Mouse (Mus musculus): ENCODE measurements at regions not wholly inside any gene's neighbourhood (a gene's known extent, or its start where the extent isn't known, plus 50 kb on each side); places are given as distances from the start of the nearest gene placed in this dataset.
A peak's percentile ranks its signal among the peaks of the same experiment; 100 is the strongest.

DNA sequence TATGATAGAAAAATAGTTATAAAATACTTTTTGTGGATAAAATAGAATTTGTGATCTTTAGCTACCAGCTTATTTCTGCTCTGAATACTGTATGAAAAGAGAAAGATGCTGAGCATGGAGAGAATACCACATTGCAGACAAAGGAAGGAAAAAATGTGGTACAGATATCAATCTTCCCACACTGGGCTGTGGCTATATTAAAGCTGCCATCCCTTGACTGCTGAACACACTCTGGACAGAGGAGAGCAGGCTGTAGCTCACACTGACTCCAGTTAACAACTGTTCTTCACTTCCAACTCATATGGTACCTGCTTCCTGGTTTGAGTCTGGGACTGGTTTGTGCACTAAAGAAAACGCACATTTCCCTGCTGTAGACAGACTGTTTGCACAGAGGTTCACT, 76.7 kb upstream of the Try4 start:
- Histone ChIP-seq H3K9me3 (replicated peaks; ENCODE audit: control insufficient read depth, low read length) (no peaks in the 10 kb centered on the region), H3K4me2 (ENCODE audit: low read depth, low read length) (no peak overlapping the region), H3K27me3 (ENCODE audit: control insufficient read depth, insufficient read depth, low read length) (no peaks in the 10 kb centered on the region), H3K27ac (ENCODE audit: low read length) (no peak overlapping the region), H3K36me3 (ENCODE audit: control insufficient read depth, insufficient read depth, low read length) (no peaks in the 10 kb centered on the region), H3K4me3 (replicated peaks; ENCODE audit: low read length) (no peak overlapping the region), H3K4me1 (ENCODE audit: control insufficient read depth, insufficient read depth, low read length) (no peaks in the 10 kb centered on the region), H3K9ac (ENCODE audit: low read length) (no peak overlapping the region)
- no peak for ATAC-seq (ENCODE audit: insufficient read depth, low FRiP score)
- WGBS = 55% methylated on average over 1 of the region's 1 CpGs

DNA sequence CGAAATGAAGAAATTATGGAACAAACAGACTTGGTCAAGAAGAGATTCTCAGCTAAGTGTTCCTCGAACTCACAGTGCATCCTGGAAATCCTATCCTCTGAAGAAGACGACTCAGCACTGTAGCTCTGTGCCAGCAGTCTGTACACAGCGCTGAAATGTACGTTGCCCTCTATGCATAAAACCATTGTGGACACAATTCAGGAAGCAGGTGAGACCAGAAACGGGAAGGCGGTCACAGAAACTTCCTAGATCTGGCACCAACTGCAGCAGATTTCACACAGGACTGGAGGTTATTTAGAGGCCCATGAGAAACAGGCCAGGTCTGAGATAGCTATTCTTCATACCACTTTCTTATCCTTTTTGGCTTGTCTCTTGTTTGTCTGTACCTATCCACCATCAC, 83.7 kb upstream of the Try4 start:
- Histone ChIP-seq H3K4me3 (replicated peaks; ENCODE audit: low read length) (no peak overlapping the region), H3K9me3 (replicated peaks; ENCODE audit: control insufficient read depth, low read length) (no peaks in the 10 kb centered on the region), H3K27ac (ENCODE audit: low read length) (no peak overlapping the region), H3K4me2 (ENCODE audit: low read depth, low read length) (no peak overlapping the region), H3K9ac (ENCODE audit: low read length) (no peak overlapping the region), H3K36me3 (ENCODE audit: control insufficient read depth, insufficient read depth, low read length) (no peaks in the 10 kb centered on the region), H3K27me3 (ENCODE audit: control insufficient read depth, insufficient read depth, low read length) (no peaks in the 10 kb centered on the region), H3K4me1 (ENCODE audit: control insufficient read depth, insufficient read depth, low read length) (no peaks in the 10 kb centered on the region)
- WGBS = 71% methylated on average over 7 of the region's 7 CpGs
- ATAC-seq (ENCODE audit: insufficient read depth, low FRiP score) = no peak

DNA sequence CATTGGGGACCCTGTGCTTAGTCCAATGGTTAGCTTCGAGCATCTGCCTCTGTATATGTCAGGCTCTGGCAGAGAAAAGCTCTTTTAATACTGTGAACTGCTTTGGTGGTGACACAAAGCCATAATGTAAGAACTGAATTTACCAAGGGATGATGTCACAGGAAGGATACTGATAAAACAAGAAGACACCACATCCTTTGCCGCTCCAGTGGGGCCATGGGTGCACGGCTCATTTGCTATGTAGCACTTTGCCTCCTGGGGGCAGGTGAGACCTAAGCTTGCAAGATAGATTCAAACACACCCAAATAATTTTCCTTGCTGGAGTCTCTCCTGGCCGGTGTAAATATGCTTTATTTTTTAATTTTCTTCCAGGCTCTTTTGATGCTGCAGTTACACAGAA, 86.2 kb upstream of the Try4 start:
- Histone ChIP-seq H3K4me2 (ENCODE audit: low read depth, low read length) (no peak overlapping the region), H3K4me1 (ENCODE audit: control insufficient read depth, insufficient read depth, low read length) (no peaks in the 10 kb centered on the region), H3K27ac (ENCODE audit: low read length) (no peak overlapping the region), H3K9ac (ENCODE audit: low read length) (no peak overlapping the region), H3K4me3 (replicated peaks; ENCODE audit: low read length) (no peak overlapping the region), H3K36me3 (ENCODE audit: control insufficient read depth, insufficient read depth, low read length) (no peaks in the 10 kb centered on the region), H3K27me3 (ENCODE audit: control insufficient read depth, insufficient read depth, low read length) (no peaks in the 10 kb centered on the region), H3K9me3 (replicated peaks; ENCODE audit: control insufficient read depth, low read length) (no peaks in the 10 kb centered on the region)
- WGBS = 84% methylated on average over 4 of the region's 4 CpGs
- ATAC-seq (ENCODE audit: insufficient read depth, low FRiP score) = no peak

- 60% methylated on average over 4 of the region's 4 CpGs for WGBS
- Histone ChIP-seq H3K9me3 (replicated peaks; ENCODE audit: control insufficient read depth, low read length) (no peaks in the 10 kb centered on the region; the same call in 1 of the 2 replicates), H3K9ac (ENCODE audit: low read length) (no peak overlapping the region), H3K4me3 (replicated peaks; ENCODE audit: low read length) (no peak overlapping the region), H3K36me3 (ENCODE audit: control insufficient read depth, insufficient read depth, low read length) (no peaks in the 10 kb centered on the region), H3K4me2 (ENCODE audit: low read depth, low read length) (no peak overlapping the region), H3K4me1 (ENCODE audit: control insufficient read depth, insufficient read depth, low read length) (no peaks in the 10 kb centered on the region), H3K27ac (ENCODE audit: low read length) (no peak overlapping the region), H3K27me3 (ENCODE audit: control insufficient read depth, insufficient read depth, low read length) (no peaks in the 10 kb centered on the region)
- no peak for ATAC-seq (ENCODE audit: insufficient read depth, low FRiP score)
Observed at GRCm38 (mm10) chr6:41205864-41206263, 96.2 kb upstream of the Try4 start.

GRCm38 (mm10) chr6:41202882-41203281, 99.2 kb upstream of the Try4 start:
- Histone ChIP-seq H3K36me3 (ENCODE audit: control insufficient read depth, insufficient read depth, low read length) (no peaks in the 10 kb centered on the region), H3K4me3 (replicated peaks; ENCODE audit: low read length) (no peak overlapping the region), H3K9me3 (replicated peaks; ENCODE audit: control insufficient read depth, low read length) (no peaks in the 10 kb centered on the region; the same call in 1 of the 2 replicates), H3K27ac (ENCODE audit: low read length) (no peak overlapping the region), H3K9ac (ENCODE audit: low read length) (no peak overlapping the region), H3K27me3 (ENCODE audit: control insufficient read depth, insufficient read depth, low read length) (no peaks in the 10 kb centered on the region), H3K4me1 (ENCODE audit: control insufficient read depth, insufficient read depth, low read length) (no peaks in the 10 kb centered on the region), H3K4me2 (ENCODE audit: low read depth, low read length) (no peak overlapping the region)
- WGBS = 81% methylated on average over 1 of the region's 1 CpGs
- no peak for ATAC-seq (ENCODE audit: insufficient read depth, low FRiP score)

DNA sequence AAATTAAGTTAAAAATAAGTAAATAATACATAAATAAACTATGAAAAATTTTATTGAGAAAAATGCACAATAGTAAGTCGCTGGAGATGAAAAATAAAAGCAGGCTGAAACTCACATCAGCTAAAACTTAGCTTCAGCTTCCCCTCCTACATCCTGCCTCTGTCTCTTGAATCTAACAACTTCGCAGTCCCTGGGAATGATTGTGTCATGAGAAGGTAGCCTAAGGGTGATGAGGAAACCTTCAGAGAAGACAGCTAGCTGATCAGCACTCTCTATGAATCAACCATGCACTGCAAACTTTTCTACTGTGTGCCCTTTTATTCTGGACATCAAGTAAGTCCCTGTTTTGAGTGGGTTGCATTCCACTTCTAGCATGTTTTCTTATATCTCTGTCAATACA, 99.8 kb upstream of the Try4 start:
- H3K36me3 ChIP-seq (ENCODE audit: control insufficient read depth, insufficient read depth, low read length) = no peaks in the 10 kb centered on the region
- H3K27me3 ChIP-seq (ENCODE audit: control insufficient read depth, insufficient read depth, low read length) = no peaks in the 10 kb centered on the region
- H3K9ac ChIP-seq (ENCODE audit: low read length) = no peak overlapping the region
- H3K4me2 ChIP-seq (ENCODE audit: low read depth, low read length) = no peak overlapping the region
- no peak overlapping the region for H3K27ac ChIP-seq (ENCODE audit: low read length)
- ATAC-seq (ENCODE audit: insufficient read depth, low FRiP score) = no peak
- H3K9me3 ChIP-seq (replicated peaks; ENCODE audit: control insufficient read depth, low read length) = no peaks in the 10 kb centered on the region; the same call in 1 of the 2 replicates
- H3K4me3 ChIP-seq (replicated peaks; ENCODE audit: low read length) = no peak overlapping the region
- 83% methylated on average over 2 of the region's 2 CpGs for WGBS
- H3K4me1 ChIP-seq (ENCODE audit: control insufficient read depth, insufficient read depth, low read length) = no peaks in the 10 kb centered on the region

GRCm38 (mm10) chr6:41194464-41194863, 107.6 kb upstream of the Try4 start:
- 47% methylated on average over 1 of the region's 1 CpGs for WGBS
- H3K27ac ChIP-seq (ENCODE audit: low read length) = no peak overlapping the region

DNA sequence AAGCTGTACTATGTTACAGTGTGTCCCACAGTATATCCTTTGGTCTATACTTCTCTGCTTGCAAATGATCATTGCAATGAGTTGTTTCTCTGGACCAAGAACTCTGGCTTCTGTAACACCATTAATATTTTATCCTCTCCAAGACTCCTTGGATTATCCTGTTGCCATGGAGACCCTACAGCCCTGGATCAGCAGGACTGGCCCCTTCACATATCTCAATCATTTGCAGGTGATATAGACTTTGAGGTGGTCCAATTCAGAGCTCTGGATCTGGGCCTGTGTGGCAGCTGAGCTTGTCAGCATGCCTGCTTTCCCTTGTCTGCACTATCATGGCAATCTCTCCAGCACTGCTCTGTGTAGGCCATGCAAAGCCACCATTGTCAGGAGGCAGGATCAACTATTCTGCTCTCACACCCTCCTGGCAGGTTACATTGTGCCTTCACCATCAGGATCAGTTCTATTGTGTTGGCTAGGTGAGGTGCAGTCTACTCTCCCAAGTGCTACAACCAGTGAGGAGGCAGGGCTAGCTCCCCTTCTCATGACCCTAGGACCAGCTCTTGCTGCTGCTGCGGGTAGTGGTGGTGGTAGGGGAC, 110.2 kb upstream of the Try4 start:
- WGBS = 83% methylated on average over 1 of the region's 1 CpGs
- Histone ChIP-seq H3K4me2 (ENCODE audit: low read depth, low read length) (no peak overlapping the region), H3K27me3 (ENCODE audit: control insufficient read depth, insufficient read depth, low read length) (no peaks in the 10 kb centered on the region), H3K9me3 (replicated peaks; ENCODE audit: control insufficient read depth, low read length) (no peaks in the 10 kb centered on the region), H3K4me3 (replicated peaks; ENCODE audit: low read length) (no peak overlapping the region), H3K27ac (ENCODE audit: low read length) (no peak overlapping the region), H3K9ac (ENCODE audit: low read length) (no peak overlapping the region), H3K4me1 (ENCODE audit: control insufficient read depth, insufficient read depth, low read length) (no peaks in the 10 kb centered on the region), H3K36me3 (ENCODE audit: control insufficient read depth, insufficient read depth, low read length) (no peaks in the 10 kb centered on the region)
- peak; percentile 58; the same call in 1 of the 2 replicates for ATAC-seq (ENCODE audit: insufficient read depth, low FRiP score)

More at GRCm38 (mm10) chr6:41194464-41194863, 107.6 kb upstream of the Try4 start:
- H3K9me3 ChIP-seq (replicated peaks; ENCODE audit: control insufficient read depth, low read length) = no peaks in the 10 kb centered on the region
- ATAC-seq (ENCODE audit: insufficient read depth, low FRiP score) = no peak
- no peak overlapping the region for H3K4me3 ChIP-seq (replicated peaks; ENCODE audit: low read length)
- H3K4me2 ChIP-seq (ENCODE audit: low read depth, low read length) = no peak overlapping the region
- H3K36me3 ChIP-seq (ENCODE audit: control insufficient read depth, insufficient read depth, low read length) = no peaks in the 10 kb centered on the region
- no peak overlapping the region for H3K9ac ChIP-seq (ENCODE audit: low read length)
- no peaks in the 10 kb centered on the region for H3K27me3 ChIP-seq (ENCODE audit: control insufficient read depth, insufficient read depth, low read length)
- H3K4me1 ChIP-seq (ENCODE audit: control insufficient read depth, insufficient read depth, low read length) = no peaks in the 10 kb centered on the region

GRCm38 (mm10) chr6:41188910-41189309, 113.2 kb upstream of the Try4 start:
- Histone ChIP-seq H3K27me3 (ENCODE audit: control insufficient read depth, insufficient read depth, low read length) (no peaks in the 10 kb centered on the region), H3K4me2 (ENCODE audit: low read depth, low read length) (no peak overlapping the region), H3K4me1 (ENCODE audit: control insufficient read depth, insufficient read depth, low read length) (no peaks in the 10 kb centered on the region), H3K9ac (ENCODE audit: low read length) (no peak overlapping the region), H3K27ac (ENCODE audit: low read length) (no peak overlapping the region), H3K36me3 (ENCODE audit: control insufficient read depth, insufficient read depth, low read length) (no peaks in the 10 kb centered on the region), H3K9me3 (replicated peaks; ENCODE audit: control insufficient read depth, low read length) (no peaks in the 10 kb centered on the region), H3K4me3 (replicated peaks; ENCODE audit: low read length) (no peak overlapping the region)
- 63% methylated on average over 2 of the region's 2 CpGs for WGBS
- no peak for ATAC-seq (ENCODE audit: insufficient read depth, low FRiP score)
